Mouse (Mus musculus) ES-E14 (cell line): Measurements from ENCODE around the gene Abcc5.

Experiments used
- CHD2 ChIP-seq: IDR thresholded peaks from 2 replicates; pipeline ENCODE4 v1.6.1; 2014; ENCODE audit warnings: mild to moderate bottlenecking, low read depth, low read length, inconsistent platforms
- HCFC1 ChIP-seq: IDR thresholded peaks from 2 replicates; pipeline ENCODE4 v1.6.1; 2012; ENCODE audit warnings: low read length, inconsistent platforms, borderline replicate concordance; ENCODE audit not compliant: insufficient read depth
- MAFK ChIP-seq: IDR thresholded peaks from 2 replicates; pipeline ENCODE4 v1.6.1; 2014; ENCODE audit warnings: mild to moderate bottlenecking, low read depth, low read length, inconsistent platforms; ENCODE audit not compliant: insufficient read depth
- ZC3H11A ChIP-seq: IDR thresholded peaks from 2 replicates; pipeline ENCODE4 v1.6.1; 2012; ENCODE audit warnings: low read depth, mild to moderate bottlenecking, inconsistent platforms, low read length, borderline replicate concordance

- TF ChIP-seq CHD2 (no peak), ZC3H11A (no peak), HCFC1 (no peak), MAFK (no peak)
Measured at GRCm38 (mm10) chr16:20427566-20427965, 1.4 kb upstream of the Abcc5 start.
